ENCODE assay signal across 18 mouse cellular contexts in genomic region chr6:12074599-12074998, GRCm38 (mm10).
A peak's percentile ranks its signal among the peaks of the same experiment; 100 is the strongest.
DNase-seq lines count a peak whose midpoint lies in the region; ATAC-seq and TF ChIP-seq lines count a peak whose summit lies in the region.
"Had no signal": no experiment of that assay in that cellular context is flagged by ENCODE, and none has a peak within 500 bp of the region (broad histone marks: within the 10 kb centered on the region; RNA-seq: fewer than 3 reads in every experiment).

No protein-coding gene starts in this region.

- H3K4me3 ChIP-seq in forebrain, embryonic 16.5 days (replicated peaks; ENCODE audit: low read length) = no peak overlapping the region
- H3K4me3 ChIP-seq in forebrain, embryonic 15.5 days = no peak overlapping the region
- no peak overlapping the region for H3K4me3 ChIP-seq in neural tube, embryonic 13.5 days
- H3K4me3 ChIP-seq in neural tube, embryonic 14.5 days (ENCODE audit: low read depth, low read length) = no peak overlapping the region
- no peak overlapping the region for H3K4me3 ChIP-seq in heart, adult 2 months
- H3K4me3 ChIP-seq: embryonic facial prominence, embryonic 10.5 days; embryonic facial prominence, embryonic 12.5 days had no signal

- H3K36me3 ChIP-seq in forebrain, embryonic 16.5 days (ENCODE audit: control insufficient read depth, insufficient read depth) = no peaks in the 10 kb centered on the region
- no peaks in the 10 kb centered on the region for H3K36me3 ChIP-seq in forebrain, embryonic 15.5 days
- H3K36me3 ChIP-seq in neural tube, embryonic 13.5 days = no peaks in the 10 kb centered on the region
- no peaks in the 10 kb centered on the region for H3K36me3 ChIP-seq in neural tube, embryonic 14.5 days (ENCODE audit: control insufficient read depth, insufficient read depth, low read length)
- H3K36me3 ChIP-seq in heart, adult 2 months (ENCODE audit: control insufficient read depth, insufficient read depth, low read length) = no peaks in the 10 kb centered on the region

- ATAC-seq in forebrain, embryonic 16.5 days = peak; percentile 31; the same call in 1 of the 2 replicates
- ATAC-seq in forebrain, embryonic 15.5 days (replicated peaks) = no peak
- peak; percentile 43; the same call in 1 of the 2 replicates for ATAC-seq in neural tube, embryonic 13.5 days (ENCODE audit: low read depth)
- ATAC-seq in neural tube, embryonic 14.5 days (ENCODE audit: low read depth) = peak; percentile 70
- ATAC-seq: forebrain, postnatal 0 days had no signal

- DNase-seq in neural tube, embryonic 10.5 days (ENCODE audit: extremely low spot score, low spot score) = no peak
- no peak for DNase-seq in left cerebral cortex, postnatal 36 days (ENCODE audit: low spot score in 2 of 2)
- DNase-seq in heart, adult 2 months = no peak
- DNase-seq: adrenal gland, adult 2 months; adrenal gland, postnatal 10 days; adrenal gland, postnatal 25 days; cerebellum, adult 11-12 months; cerebellum, adult 2 months; cerebellum, adult 9-10 months; cerebellum, postnatal 10 days; cerebellum, postnatal 25 days; forebrain, postnatal 0 days had no signal

- H3K79me2 ChIP-seq in heart, adult 2 months (replicated peaks; ENCODE audit: control insufficient read depth, insufficient read depth, low read length) = no peaks in the 10 kb centered on the region

- no peak for TF ChIP-seq EP300 in heart, adult 2 months (IDR thresholded peaks at IDR 0.05; ENCODE audit: insufficient read depth, low read depth, low read length)

- no peak for TF ChIP-seq CTCF in heart, adult 2 months (IDR thresholded peaks at IDR 0.05)

- no peak overlapping the region for H3K27ac ChIP-seq in forebrain, embryonic 16.5 days (ENCODE audit: low read length)
- H3K27ac ChIP-seq in forebrain, embryonic 15.5 days (replicated peaks) = no peak overlapping the region
- H3K27ac ChIP-seq in neural tube, embryonic 13.5 days (replicated peaks) = no peak overlapping the region
- H3K27ac ChIP-seq in neural tube, embryonic 14.5 days (ENCODE audit: low read depth, low read length) = no peak overlapping the region
- no peak overlapping the region for H3K27ac ChIP-seq in heart, adult 2 months
- H3K27ac ChIP-seq: embryonic facial prominence, embryonic 10.5 days; embryonic facial prominence, embryonic 12.5 days had no signal

- no peaks in the 10 kb centered on the region for H3K9me3 ChIP-seq in forebrain, embryonic 16.5 days (ENCODE audit: control insufficient read depth, low read length)
- no peaks in the 10 kb centered on the region for H3K9me3 ChIP-seq in forebrain, embryonic 15.5 days
- H3K9me3 ChIP-seq in neural tube, embryonic 13.5 days = no peaks in the 10 kb centered on the region
- no peaks in the 10 kb centered on the region for H3K9me3 ChIP-seq in neural tube, embryonic 14.5 days (ENCODE audit: control insufficient read depth, low read length)
- H3K9me3 ChIP-seq: embryonic facial prominence, embryonic 10.5 days; embryonic facial prominence, embryonic 12.5 days had no signal

- intact Hi-C loops in left cerebral cortex, postnatal 36 days (cut with DNase I) = no loop called here
- intact Hi-C loops in heart, adult 2 months (cut with DNase I) = no loop called here

- H3K4me1 ChIP-seq in forebrain, embryonic 16.5 days (replicated peaks; ENCODE audit: control insufficient read depth, insufficient read depth, low read length) = peaks cover 9% of the 10 kb centered on the region; the same call in 1 of the 2 replicates
- H3K4me1 ChIP-seq in forebrain, embryonic 15.5 days = peaks cover 12% of the 10 kb centered on the region
- peaks cover 15% of the 10 kb centered on the region for H3K4me1 ChIP-seq in neural tube, embryonic 13.5 days (replicated peaks)
- H3K4me1 ChIP-seq in neural tube, embryonic 14.5 days (ENCODE audit: control insufficient read depth, insufficient read depth, low read length) = peaks cover 3% of the 10 kb centered on the region; the same call in 1 of the 2 replicates
- no peaks in the 10 kb centered on the region for H3K4me1 ChIP-seq in heart, adult 2 months (ENCODE audit: control insufficient read depth, insufficient read depth, low read length)
- H3K4me1 ChIP-seq: embryonic facial prominence, embryonic 10.5 days; embryonic facial prominence, embryonic 12.5 days had no signal

- H3K27me3 ChIP-seq in forebrain, embryonic 16.5 days (replicated peaks; ENCODE audit: control insufficient read depth, insufficient read depth, low read length) = no peaks in the 10 kb centered on the region
- no peaks in the 10 kb centered on the region for H3K27me3 ChIP-seq in forebrain, embryonic 15.5 days
- H3K27me3 ChIP-seq in neural tube, embryonic 13.5 days = no peaks in the 10 kb centered on the region
- H3K27me3 ChIP-seq in neural tube, embryonic 14.5 days (ENCODE audit: control insufficient read depth, insufficient read depth, low read length) = no peaks in the 10 kb centered on the region
- no peaks in the 10 kb centered on the region for H3K27me3 ChIP-seq in heart, adult 2 months (ENCODE audit: control insufficient read depth, insufficient read depth, low read length)
- H3K27me3 ChIP-seq: embryonic facial prominence, embryonic 12.5 days had no signal

- TF ChIP-seq POLR2A in heart, adult 2 months (IDR thresholded peaks at IDR 0.05; ENCODE audit: insufficient read depth, low read depth, low read length) = no peak

- no peak overlapping the region for H3K9ac ChIP-seq in forebrain, embryonic 16.5 days (replicated peaks; ENCODE audit: low read depth, low read length)
- no peak overlapping the region for H3K9ac ChIP-seq in forebrain, embryonic 15.5 days (replicated peaks)
- H3K9ac ChIP-seq in neural tube, embryonic 13.5 days = no peak overlapping the region
- H3K9ac ChIP-seq in neural tube, embryonic 14.5 days (replicated peaks; ENCODE audit: low read depth, low read length) = no peak overlapping the region
- no peak overlapping the region for H3K9ac ChIP-seq in heart, adult 2 months (ENCODE audit: low read depth, low read length)
- H3K9ac ChIP-seq: embryonic facial prominence, embryonic 12.5 days; forebrain, postnatal 0 days had no signal

- 18% methylated on average over 5 of the region's 5 CpGs for WGBS in forebrain, embryonic 16.5 days
- 31% methylated on average over 5 of the region's 5 CpGs for WGBS in forebrain, embryonic 15.5 days
- 35% methylated on average over 5 of the region's 5 CpGs for WGBS in neural tube, embryonic 13.5 days
- WGBS in neural tube, embryonic 14.5 days = 36% methylated on average over 5 of the region's 5 CpGs
- 93% methylated on average over 5 of the region's 5 CpGs for WGBS in heart, adult 2 months

- no peak overlapping the region for H3K4me2 ChIP-seq in forebrain, embryonic 16.5 days (ENCODE audit: low read length)
- no peak overlapping the region for H3K4me2 ChIP-seq in forebrain, embryonic 15.5 days (replicated peaks)
- H3K4me2 ChIP-seq in neural tube, embryonic 13.5 days = no peak overlapping the region
- H3K4me2 ChIP-seq in neural tube, embryonic 14.5 days (ENCODE audit: low read depth, low read length) = no peak overlapping the region
- H3K4me2 ChIP-seq: embryonic facial prominence, embryonic 12.5 days had no signal
